Mouse (Mus musculus) frontal cortex, adult (tissue): ENCODE data around the gene Usf2.
"Not testable (repeated sequence)": the region's sequence is repeated elsewhere in the genome, so short reads cannot be mapped to it uniquely, and the experiment has no call there.

Source experiments
- ATAC-seq: cut with Nextera tagmentation; 2 replicates; pipeline ENCODE4 v1.9.2; 2017; ENCODE audit warnings: mild to moderate bottlenecking, moderate library complexity, mixed read lengths; ENCODE audit not compliant: low TSS enrichment

Usf2 gene

DNA sequence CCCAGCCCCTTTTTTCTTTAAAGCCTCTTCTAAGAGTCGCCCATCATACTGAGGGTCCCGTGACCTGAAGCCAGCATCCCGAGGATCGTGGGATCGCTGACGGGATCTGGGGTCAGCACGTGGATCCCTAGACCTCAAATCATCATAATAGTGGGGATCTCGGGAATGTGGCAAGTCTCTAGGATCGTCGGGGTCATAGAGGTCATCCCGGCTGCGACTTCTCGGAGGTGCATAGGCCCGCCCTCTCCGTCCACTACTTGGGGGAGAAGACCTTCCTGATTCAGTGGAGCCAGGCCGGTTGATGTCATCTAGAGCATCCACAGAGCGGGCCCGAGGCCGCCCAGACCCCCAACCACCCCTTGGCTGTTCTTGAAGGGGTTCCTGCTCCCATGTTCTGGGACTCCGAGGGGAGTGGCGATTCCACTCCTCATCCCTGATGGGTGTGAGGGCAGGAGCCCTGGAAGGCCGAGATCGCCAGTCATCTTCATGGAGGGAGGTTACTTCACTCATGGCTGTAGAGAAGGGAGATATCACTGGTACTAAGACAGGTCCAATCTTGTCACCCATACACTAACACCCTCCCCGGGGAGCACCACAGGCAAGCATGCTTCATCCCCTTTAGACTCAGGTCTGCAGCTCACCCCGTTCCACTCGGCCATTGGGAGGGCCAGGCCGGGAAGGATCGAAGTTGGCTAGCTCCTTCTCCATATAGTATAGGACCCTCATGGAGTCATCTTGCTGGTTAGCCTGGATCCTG is 1.7 kb upstream of the Usf2 start:
- no peak for ATAC-seq

- peak; percentile 64 for ATAC-seq
Observed at GRCm38 (mm10) chr7:30957367-30957783, 772 bp upstream of the Usf2 start.

DNA sequence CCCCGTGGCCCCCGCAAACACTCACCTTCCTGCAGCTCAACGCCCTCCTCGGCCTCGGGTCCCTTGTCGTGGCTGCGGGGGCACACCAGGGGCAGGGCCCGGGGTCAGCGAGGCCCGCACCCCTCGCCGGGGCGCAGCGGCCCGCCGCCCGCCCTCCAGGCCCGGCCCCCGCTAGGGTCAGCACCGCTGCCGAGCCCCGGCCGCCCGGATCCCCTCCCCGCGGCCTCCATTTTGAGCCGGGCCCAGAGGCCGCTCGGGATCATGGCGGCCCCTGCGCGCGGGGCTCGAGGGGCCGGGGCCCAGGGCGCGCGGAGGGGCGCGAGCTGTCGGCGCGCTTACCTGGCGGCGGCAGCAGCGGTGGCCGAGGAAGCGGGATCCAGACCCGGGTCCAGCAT is 249 bp downstream of the Usf2 start:
- no peak for ATAC-seq

DNA sequence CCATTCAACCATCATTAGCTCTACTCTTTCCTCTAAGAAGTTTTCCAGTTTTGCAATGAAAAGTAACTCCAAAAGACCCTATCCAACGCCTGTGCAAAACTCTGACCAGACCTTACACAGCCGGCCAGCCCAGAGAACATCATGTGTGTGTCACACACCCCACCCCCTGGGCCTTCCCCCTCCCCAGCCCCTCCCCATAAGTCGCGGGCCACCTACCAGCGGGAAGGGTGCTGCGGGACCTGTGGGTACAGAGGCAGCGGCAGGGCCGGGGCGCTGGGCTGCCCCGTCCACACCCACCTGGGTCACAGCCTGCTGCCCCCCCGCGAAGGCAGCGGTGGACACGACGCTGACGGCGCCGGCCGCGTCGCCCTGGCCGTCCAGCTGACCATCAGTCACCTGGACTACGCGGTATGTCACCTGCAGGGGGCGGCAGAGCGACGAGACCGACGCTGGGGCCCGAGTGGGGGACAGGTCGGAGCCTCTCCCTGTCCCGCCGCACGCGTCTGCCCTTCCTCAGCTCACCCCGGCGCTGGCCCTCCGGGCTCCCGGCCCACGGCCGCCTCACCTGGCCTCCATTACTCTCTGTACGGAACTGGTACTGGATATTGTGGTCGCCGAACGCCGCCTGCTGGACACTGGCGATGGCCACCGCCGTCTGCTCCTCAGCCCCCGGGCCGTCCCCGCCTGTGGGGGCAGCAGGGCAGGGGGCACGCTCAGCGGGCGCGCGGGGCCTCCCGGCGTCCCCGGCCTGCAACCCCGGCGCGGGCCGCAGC is 833 bp downstream of the Usf2 start:
- peak; percentile 35 for ATAC-seq

- no peak for ATAC-seq
Observed at GRCm38 (mm10) chr7:30954971-30955520, 1.6 kb downstream of the Usf2 start.

DNA sequence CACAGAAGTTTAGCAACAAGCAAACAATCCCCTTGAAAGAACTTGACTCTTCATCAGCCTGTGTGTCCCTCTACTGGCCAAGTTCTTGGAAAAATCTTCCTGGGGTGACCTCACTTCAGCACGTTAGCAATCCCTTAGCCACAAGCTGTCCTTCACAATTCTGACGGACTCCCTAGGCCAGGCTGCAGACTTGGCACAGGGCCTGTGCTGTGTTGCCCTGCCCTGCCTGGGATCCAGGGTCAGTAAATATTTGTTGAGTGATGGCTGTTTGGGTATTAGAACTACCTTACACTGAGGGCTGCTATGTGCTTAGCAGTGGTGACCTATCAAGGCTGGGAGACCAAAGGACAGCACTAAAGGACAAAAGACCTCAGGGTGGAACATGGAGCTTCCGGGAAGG is 2.6 kb downstream of the Usf2 start:
- no peak for ATAC-seq

DNA sequence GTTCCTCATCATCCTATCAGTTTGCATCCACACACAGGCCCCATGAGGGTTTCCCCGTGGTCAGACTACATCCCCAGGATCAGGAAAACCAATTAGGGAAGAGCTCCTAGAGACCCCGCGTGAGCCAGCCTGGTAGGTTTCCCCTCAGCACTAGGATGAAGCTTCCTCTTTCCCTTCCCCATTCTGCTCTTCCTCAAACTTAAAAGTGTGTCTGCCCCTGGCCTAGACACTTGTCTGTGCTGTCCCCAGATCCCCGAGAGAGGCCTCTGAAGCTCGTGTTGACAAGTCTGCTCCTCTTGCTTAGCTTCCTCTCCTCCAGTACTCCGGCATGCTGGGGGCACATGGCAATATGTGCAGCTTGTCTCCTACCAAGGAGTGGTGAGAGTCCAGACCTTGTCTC is 3.1 kb downstream of the Usf2 start:
- ATAC-seq: no peak

DNA sequence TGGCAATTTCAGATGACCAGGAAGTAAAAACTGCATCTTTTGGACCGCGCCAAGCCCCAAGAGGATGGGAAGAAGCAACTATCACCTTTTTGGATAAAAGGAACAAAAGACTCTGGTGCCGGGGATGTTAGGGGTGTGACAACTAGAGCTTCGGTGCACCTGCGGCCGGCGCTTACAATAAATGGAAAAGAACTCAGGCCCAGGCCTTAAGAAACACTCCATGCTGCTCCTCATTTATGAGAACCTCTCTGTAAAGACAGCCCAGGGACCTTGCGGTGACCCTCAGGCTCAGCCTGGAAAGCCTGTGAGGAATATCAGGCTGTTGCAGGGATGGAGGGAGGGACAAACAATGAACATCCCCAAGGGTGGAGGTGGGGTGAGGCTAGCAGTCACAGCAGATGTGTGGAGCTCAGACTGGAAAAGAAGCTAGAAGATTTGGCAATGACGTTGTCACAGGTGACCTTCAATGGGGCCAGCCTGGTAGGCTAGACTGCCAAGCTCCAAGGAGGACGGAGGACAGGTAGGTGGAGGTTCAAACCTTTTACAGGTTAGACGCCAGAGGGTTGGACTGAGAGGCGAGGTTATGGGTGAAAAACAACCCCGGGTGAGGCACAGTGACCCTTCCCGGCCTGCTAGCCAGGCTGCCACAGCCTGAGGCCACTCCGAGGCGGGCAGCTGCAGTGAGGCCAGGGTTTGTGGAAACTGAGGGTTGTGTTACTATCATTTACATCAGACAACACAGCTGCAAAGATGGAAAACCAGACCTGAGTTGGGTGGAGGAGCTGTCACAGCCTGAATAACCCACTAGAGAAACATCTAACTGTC is 4.0 kb downstream of the Usf2 start:
- no peak for ATAC-seq

GRCm38 (mm10) chr7:30949902-30950301 is 6.7 kb downstream of the Usf2 start:
- not testable (repeated sequence) for ATAC-seq

DNA sequence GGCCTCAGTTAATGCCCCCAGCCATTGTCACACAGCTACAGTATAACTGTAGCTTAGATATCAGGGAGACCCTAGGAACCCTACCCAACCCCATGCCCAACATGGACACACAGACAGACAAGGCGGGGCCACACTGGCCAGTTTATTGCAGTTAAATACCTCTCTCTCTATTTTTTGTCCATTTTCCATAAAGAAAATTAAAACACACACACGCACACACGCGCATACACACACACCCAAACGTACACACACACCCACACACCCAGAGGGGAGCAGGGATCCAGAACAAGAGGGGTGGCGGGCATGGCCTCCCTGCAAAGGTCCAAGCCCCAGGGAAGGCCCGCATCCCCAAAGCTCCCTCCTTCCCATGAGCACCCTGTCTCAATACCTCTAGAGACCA is 10.7 kb downstream of the Usf2 start:
- ATAC-seq: no peak

GRCm38 (mm10) chr7:30945466-30945865 is 11.1 kb downstream of the Usf2 start:
- ATAC-seq: not testable (repeated sequence)

DNA sequence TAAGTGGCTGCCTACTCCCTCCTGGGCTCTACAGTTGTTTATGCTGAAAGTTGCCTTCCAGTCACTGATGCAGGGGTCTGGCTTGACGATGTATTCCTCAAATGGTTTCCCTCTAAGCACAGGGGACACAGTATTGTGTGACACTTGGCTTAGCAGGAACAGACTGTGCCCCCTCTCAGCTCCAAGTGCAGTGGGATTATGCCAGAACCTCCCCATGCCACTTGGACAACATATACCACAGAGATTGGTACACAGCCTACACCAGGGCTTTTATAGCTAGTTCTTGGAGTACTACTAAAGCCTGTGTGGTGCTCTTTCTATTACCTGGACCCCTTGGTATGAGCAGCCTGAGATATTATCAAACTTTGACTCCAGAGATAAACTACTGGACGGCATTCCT is 11.9 kb downstream of the Usf2 start:
- ATAC-seq: not testable (repeated sequence)

GRCm38 (mm10) chr7:30943909-30944635 is 12.5 kb downstream of the Usf2 start, which contains the start of gene Hamp:
Gene Hamp, minus strand, starts transcription at chr7:30944032.
- no peak; the same call in 1 of the 2 replicates for ATAC-seq

- not testable (repeated sequence) for ATAC-seq
Observed at GRCm38 (mm10) chr7:30942365-30942764, 14.2 kb downstream of the Usf2 start.

DNA sequence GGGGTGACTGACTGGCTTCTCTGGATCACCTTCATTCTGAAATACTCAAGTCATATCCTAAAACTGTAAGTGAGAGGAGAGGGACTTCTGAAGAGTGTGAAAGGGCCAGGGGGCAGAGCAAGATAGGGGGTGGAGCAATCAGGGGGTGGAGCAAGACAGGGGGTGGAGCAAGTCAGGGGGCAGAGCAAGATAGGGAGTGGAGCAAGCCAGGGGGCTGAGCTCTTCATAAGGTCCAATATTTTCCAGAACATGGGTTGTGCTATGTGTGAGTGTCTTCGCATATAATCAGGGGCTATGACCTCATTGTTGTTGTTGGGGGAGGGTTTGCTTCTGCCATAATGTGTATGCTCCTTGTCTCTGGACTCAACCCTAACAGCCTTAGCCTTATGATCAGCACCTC is 16.5 kb downstream of the Usf2 start:
- ATAC-seq: not testable (repeated sequence)

DNA sequence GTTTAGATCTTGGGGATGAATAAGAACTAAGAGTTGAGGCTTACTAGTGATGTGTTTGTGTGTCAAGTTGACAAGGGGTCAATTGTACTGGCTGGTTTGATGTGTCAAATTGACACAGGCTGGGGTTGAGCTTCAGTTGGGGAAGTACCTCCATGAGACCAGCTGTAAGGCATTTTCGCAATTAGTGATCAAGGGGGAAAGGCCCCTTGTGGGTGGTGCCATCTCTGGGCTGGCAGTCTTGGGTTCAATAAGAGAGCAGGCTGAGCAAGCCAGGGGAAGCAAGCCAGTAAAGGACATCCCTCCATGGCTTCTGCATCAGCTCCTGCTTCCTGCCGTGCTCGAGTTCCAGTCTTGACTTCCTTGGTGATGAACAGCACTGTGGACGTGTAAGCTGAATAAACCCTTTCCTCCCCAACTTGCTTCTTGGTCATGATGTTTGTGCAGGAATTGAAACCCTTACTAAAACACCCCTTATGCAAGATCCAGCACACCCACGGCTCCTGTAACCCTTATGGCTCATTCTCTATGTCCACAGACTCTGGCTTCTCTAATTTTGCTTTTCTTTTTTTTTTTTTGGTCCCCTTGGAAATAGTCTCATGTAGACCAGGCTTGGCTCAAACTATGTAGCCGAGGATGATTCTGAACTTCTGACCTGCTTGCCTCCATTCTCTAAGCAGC is 21.0 kb downstream of the Usf2 start:
- ATAC-seq: not testable (repeated sequence)

GRCm38 (mm10) chr7:30924581-30924980 is 32.0 kb downstream of the Usf2 start, which contains the start of gene Hamp2:
Gene Hamp2, minus strand, starts transcription at chr7:30924681.
- not testable (repeated sequence) for ATAC-seq

DNA sequence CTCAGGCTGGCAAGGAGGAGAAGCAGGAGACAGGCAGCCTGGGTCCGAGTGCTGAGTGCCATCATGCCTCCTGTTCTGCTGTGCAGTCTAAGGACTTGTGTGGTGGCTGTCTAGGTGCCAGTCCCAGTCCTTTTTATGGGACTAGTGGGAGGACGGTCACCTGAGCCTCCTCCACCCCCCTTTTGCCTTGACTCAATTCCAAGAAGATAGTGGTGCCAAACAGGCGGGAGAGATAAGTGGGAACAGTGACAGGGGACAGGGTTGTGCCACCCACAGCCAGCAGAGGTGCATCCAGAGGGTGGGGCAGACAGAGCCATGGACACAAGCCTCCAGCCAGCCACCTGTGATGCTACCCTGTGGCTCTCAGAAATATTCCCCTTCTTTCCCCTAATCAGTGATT is 32.5 kb downstream of the Usf2 start:
- ATAC-seq: no peak

DNA sequence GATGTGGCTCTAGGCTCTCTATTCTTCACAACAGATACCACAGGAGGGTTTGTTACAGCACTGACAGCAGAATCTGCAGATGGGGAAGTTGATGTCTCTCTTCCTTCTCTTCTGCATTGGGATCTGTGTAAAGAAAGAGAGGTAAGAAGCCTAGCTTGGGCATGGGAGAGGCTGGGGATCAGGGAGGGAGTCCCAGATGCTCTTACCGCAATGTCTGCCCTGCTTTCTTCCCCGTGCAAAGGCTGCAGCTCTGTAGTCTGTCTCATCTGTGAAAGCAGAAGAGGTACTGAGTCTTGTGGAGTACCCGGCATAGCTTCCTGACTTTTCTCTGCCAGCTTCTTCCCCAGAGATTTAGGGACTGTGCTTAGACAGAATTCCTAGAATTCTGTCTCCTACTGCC is 34.1 kb downstream of the Usf2 start:
- ATAC-seq: not testable (repeated sequence)

GRCm38 (mm10) chr7:30920217-30920616 is 36.4 kb downstream of the Usf2 start:
- no peak for ATAC-seq

- ATAC-seq: no peak
Observed at GRCm38 (mm10) chr7:30917219-30917618, 39.4 kb downstream of the Usf2 start.
